ENCODE assay signal across 9 mouse cellular contexts in genomic region chr10:70318630-70319029, GRCm38 (mm10).
DNase-seq lines count a peak whose midpoint lies in the region; ATAC-seq and TF ChIP-seq lines count a peak whose summit lies in the region.
"Had no signal": no experiment of that assay in that cellular context is flagged by ENCODE, and none has a peak within 500 bp of the region (broad histone marks: within the 10 kb centered on the region; RNA-seq: fewer than 3 reads in every experiment).

No protein-coding gene starts in this region.

- no peak for TF ChIP-seq CTCF in liver, adult 2 months (IDR thresholded peaks at IDR 0.05; ENCODE audit: low read depth, low read length)

- no peaks in the 10 kb centered on the region for H3K4me1 ChIP-seq in liver, adult 2 months (ENCODE audit: control insufficient read depth, insufficient read depth, low read length)
- no peaks in the 10 kb centered on the region for H3K4me1 ChIP-seq in liver, embryonic 11.5 days (replicated peaks; ENCODE audit: control insufficient read depth, insufficient read depth, low read length)
- H3K4me1 ChIP-seq in hindbrain, embryonic 13.5 days (replicated peaks), result no peaks in the 10 kb centered on the region
- H3K4me1 ChIP-seq in midbrain, embryonic 13.5 days (replicated peaks), result 0 out of 2 replicates have a peak, but pooled peaks cover 2% of the 10 kb centered on the region
- H3K4me1 ChIP-seq: embryonic facial prominence, embryonic 12.5 days had no signal

- H3K4me2 ChIP-seq in liver, embryonic 11.5 days, result no peak overlapping the region
- H3K4me2 ChIP-seq in hindbrain, embryonic 13.5 days, result no peak overlapping the region
- no peak overlapping the region for H3K4me2 ChIP-seq in midbrain, embryonic 13.5 days (replicated peaks)
- H3K4me2 ChIP-seq: embryonic facial prominence, embryonic 12.5 days had no signal

- H3K27ac ChIP-seq in liver, adult 2 months (replicated peaks; ENCODE audit: insufficient read depth, low read depth, low read length), result no peak overlapping the region
- H3K27ac ChIP-seq in liver, embryonic 11.5 days (ENCODE audit: low read depth, low read length), result no peak overlapping the region
- no peak overlapping the region for H3K27ac ChIP-seq in hindbrain, embryonic 13.5 days
- no peak overlapping the region for H3K27ac ChIP-seq in midbrain, embryonic 13.5 days
- H3K27ac ChIP-seq: embryonic facial prominence, embryonic 12.5 days had no signal

- no peaks in the 10 kb centered on the region for H3K27me3 ChIP-seq in liver, adult 2 months (ENCODE audit: control insufficient read depth, insufficient read depth, low read length)
- no peaks in the 10 kb centered on the region for H3K27me3 ChIP-seq in liver, embryonic 11.5 days (replicated peaks; ENCODE audit: control insufficient read depth, insufficient read depth, low read length)
- no peaks in the 10 kb centered on the region for H3K27me3 ChIP-seq in hindbrain, embryonic 13.5 days
- H3K27me3 ChIP-seq in midbrain, embryonic 13.5 days, result no peaks in the 10 kb centered on the region
- H3K27me3 ChIP-seq: embryonic facial prominence, embryonic 12.5 days had no signal

- H3K4me3 ChIP-seq in liver, adult 2 months (ENCODE audit: insufficient read depth, low read depth, low read length), result no peak overlapping the region
- no peak overlapping the region for H3K4me3 ChIP-seq in liver, embryonic 11.5 days (ENCODE audit: low read depth, low read length)
- H3K4me3 ChIP-seq in hindbrain, embryonic 13.5 days, result no peak overlapping the region
- no peak overlapping the region for H3K4me3 ChIP-seq in midbrain, embryonic 13.5 days (replicated peaks)
- H3K4me3 ChIP-seq: embryonic facial prominence, embryonic 12.5 days had no signal

- H3K36me3 ChIP-seq in liver, adult 2 months (ENCODE audit: control insufficient read depth, insufficient read depth, low read length), result no peaks in the 10 kb centered on the region
- no peaks in the 10 kb centered on the region for H3K36me3 ChIP-seq in liver, embryonic 11.5 days (ENCODE audit: control insufficient read depth, insufficient read depth, low read length)
- no peaks in the 10 kb centered on the region for H3K36me3 ChIP-seq in hindbrain, embryonic 13.5 days
- H3K36me3 ChIP-seq in midbrain, embryonic 13.5 days, result no peaks in the 10 kb centered on the region
- H3K36me3 ChIP-seq: embryonic facial prominence, embryonic 12.5 days had no signal

- ATAC-seq in liver, embryonic 11.5 days (replicated peaks; ENCODE audit: low FRiP score), result no peak
- peak; percentile 68 for ATAC-seq in hindbrain, embryonic 13.5 days (ENCODE audit: low FRiP score)
- peak; percentile 84 for ATAC-seq in midbrain, embryonic 13.5 days

- DNase-seq in liver, adult 2 months (ENCODE audit: extremely low read depth, low read depth, low spot score), result peak; percentile 23
- no peak for DNase-seq in liver, embryonic 11.5 days (ENCODE audit: low spot score)
- peak; percentile 88 for DNase-seq in ZHBTc4 (ENCODE audit: low read depth, low spot score)
- DNase-seq in embryo, embryonic 9.5 days (ENCODE audit: extremely low spot score), result peak; percentile 80
- DNase-seq in layer of hippocampus, postnatal 36 days, result peak; percentile 43 to 62
- peak; percentile 49 for DNase-seq in yolk sac, embryonic 10.5 days (ENCODE audit: low spot score)

- 8% methylated on average over 3 of the region's 3 CpGs for WGBS in liver, adult 2 months
- 5% methylated on average over 3 of the region's 3 CpGs for WGBS in liver, embryonic 11.5 days
- 5% methylated on average over 3 of the region's 3 CpGs for WGBS in hindbrain, embryonic 13.5 days
- WGBS in midbrain, embryonic 13.5 days, result 4% methylated on average over 3 of the region's 3 CpGs

- H3K79me2 ChIP-seq in liver, adult 2 months (ENCODE audit: control insufficient read depth, insufficient read depth, low read length), result no peaks in the 10 kb centered on the region

- no peak overlapping the region for H3K9ac ChIP-seq in liver, adult 2 months (ENCODE audit: low read depth, low read length)
- H3K9ac ChIP-seq in liver, embryonic 11.5 days (ENCODE audit: low read depth, low read length), result no peak overlapping the region
- no peak overlapping the region for H3K9ac ChIP-seq in hindbrain, embryonic 13.5 days
- H3K9ac ChIP-seq in midbrain, embryonic 13.5 days (replicated peaks), result no peak overlapping the region
- H3K9ac ChIP-seq: embryonic facial prominence, embryonic 12.5 days had no signal

- no peaks in the 10 kb centered on the region for H3K9me3 ChIP-seq in liver, embryonic 11.5 days (ENCODE audit: control insufficient read depth, low read length)
- H3K9me3 ChIP-seq in hindbrain, embryonic 13.5 days, result no peaks in the 10 kb centered on the region
- no peaks in the 10 kb centered on the region for H3K9me3 ChIP-seq in midbrain, embryonic 13.5 days
- H3K9me3 ChIP-seq: embryonic facial prominence, embryonic 12.5 days had no signal

- TF ChIP-seq POLR2A in liver, adult 2 months (IDR thresholded peaks at IDR 0.05; ENCODE audit: extremely low read depth, insufficient read depth, low read length), result no peak
